Mouse (Mus musculus): Measurements from ENCODE around the gene Fam129a. TPM values are rescaled to one million over a fixed set of nuclear protein-coding genes. Genes with fewer than 3 reads are reported as not detected.
"Not testable (repeated sequence)": the region's sequence is repeated elsewhere in the genome, so short reads cannot be mapped to it uniquely, and the experiment has no call there.

Gene Fam129a
- total RNA-seq, 2 experiments from 2014 or later: 2.6 to 5.3 TPM

DNA sequence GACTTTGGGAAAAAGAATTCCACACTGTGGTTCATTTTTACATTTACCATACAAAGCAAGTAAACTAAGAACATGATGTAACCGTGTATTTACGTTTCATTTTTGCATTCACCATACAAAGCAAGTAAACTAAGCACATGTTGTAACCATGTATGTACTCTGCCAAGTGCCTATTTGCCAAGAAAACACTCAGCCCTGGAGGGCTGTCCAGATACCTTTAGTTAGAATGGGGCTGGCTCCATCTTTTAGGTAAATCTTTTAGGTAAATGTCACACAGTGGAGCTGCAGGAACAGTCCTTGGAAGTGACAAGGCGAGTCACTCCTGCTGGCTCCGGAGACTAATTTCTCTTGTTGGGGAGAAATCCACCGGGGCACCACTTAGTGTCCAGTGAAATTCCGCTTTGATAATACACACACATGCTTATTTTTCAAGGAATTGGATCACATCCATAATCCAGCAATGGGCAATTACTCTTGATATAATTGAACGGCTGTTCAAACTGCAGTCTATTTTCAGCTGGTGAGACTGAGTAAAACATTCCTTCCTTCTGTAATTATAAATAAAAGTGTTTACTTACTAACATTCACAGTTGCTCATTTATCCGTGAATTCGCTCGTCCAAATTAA, 150.5 kb downstream of the Fam129a start:
- no peak for DNase-seq

GRCm38 (mm10) chr1:151723771-151724170, 152.8 kb downstream of the Fam129a start:
- intact Hi-C loops (cut with DNase I): no loop called here
- DNase-seq: no peak

More for the DNA sequence above, 150.5 kb downstream of the Fam129a start:
- intact Hi-C loops (cut with DNase I): no loop called here

DNA sequence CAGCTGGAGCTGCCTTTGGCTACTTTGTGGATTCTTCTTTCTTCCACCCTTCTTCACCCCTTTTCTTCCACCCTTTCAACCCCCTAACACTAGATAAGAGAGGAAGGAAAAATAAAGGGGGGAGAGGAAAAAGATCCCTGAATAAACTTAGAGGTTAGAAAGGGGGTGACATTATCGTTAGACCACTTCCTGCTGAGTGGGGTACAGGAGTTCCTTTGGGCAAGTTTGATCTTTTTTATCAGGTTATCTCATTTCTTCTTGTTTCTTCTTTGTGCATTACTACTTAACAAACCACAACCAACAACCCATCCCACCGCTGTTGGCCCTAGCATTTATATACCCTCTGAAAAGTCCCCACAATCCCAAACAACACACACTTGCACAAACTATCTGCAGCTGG, 154.6 kb downstream of the Fam129a start:
- intact Hi-C loops (cut with DNase I): no loop called here

GRCm38 (mm10) chr1:151726358-151726757, 155.4 kb downstream of the Fam129a start:
- no peak for DNase-seq
- intact Hi-C loops (cut with DNase I): no loop called here

More for the DNA sequence above, 154.6 kb downstream of the Fam129a start:
- no peak for DNase-seq

DNA sequence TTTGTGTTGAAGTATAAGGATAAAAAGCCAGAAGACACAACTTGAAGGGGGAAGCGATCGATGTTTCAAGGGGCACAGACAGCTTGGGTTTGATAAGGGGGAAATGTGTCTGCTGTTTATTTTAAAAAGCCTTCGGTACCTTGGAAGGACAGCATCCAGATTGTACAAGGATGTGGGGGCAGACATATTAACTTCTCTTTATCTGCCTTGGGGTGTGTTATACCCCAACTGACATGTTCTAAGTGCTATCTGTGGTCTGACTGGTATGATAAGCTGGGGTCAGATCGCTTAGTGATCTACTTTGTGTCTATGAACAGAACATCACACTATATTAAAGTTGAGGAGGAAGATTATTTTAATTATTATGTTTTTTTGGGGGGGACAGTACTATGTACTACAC, 157.2 kb downstream of the Fam129a start:
- no peak for DNase-seq
- intact Hi-C loops (cut with DNase I): no loop called here

DNA sequence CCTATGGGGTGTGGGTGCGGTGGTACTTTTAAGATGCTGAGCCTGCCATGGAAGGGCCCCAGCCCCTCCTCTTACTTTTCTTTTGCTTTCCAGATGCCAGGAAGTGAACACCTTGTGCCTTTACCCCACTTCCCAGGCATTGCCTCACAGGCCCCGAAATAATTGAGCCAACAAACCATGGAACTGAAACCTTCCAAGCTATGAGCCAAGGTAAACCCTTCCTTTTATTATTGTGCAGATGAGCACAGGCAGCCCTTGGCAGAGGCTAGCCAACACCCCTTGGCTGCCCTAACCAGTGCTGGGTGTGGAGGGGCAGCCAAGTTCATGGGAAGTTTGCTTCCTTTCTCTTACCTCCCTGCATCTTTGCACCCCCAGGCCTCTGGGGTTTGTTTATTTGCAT, 166.2 kb downstream of the Fam129a start:
- DNase-seq: no peak
- intact Hi-C loops (cut with DNase I): no loop called here

DNA sequence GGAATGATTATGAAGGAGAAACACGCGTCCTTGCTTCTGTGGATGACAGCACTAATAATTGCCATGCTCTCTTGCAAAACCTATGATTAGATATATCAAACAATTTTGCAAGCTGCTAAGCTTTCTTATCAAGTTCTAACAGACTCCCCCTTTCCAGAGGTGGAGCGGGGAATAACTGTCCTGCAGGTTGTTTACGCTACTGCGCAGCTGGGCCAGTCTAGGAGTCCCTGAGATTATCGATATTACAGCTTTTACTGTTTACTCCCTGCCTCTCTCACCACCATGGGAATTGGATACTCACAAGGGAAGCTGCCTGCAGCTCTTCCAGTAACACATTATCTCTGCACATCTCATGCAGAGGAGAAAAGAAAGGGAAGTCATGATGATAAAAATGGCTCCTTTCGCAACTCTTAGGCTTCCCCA, 170.2 kb downstream of the Fam129a start:
- intact Hi-C loops (cut with DNase I): no loop called here
- DNase-seq: no peak

GRCm38 (mm10) chr1:151749894-151750293, 178.9 kb downstream of the Fam129a start:
- intact Hi-C loops (cut with DNase I); DNase-seq: not testable (repeated sequence)

GRCm38 (mm10) chr1:151752946-151753345, 182.0 kb downstream of the Fam129a start:
- no peak for DNase-seq
- intact Hi-C loops (cut with DNase I): no loop called here

DNA sequence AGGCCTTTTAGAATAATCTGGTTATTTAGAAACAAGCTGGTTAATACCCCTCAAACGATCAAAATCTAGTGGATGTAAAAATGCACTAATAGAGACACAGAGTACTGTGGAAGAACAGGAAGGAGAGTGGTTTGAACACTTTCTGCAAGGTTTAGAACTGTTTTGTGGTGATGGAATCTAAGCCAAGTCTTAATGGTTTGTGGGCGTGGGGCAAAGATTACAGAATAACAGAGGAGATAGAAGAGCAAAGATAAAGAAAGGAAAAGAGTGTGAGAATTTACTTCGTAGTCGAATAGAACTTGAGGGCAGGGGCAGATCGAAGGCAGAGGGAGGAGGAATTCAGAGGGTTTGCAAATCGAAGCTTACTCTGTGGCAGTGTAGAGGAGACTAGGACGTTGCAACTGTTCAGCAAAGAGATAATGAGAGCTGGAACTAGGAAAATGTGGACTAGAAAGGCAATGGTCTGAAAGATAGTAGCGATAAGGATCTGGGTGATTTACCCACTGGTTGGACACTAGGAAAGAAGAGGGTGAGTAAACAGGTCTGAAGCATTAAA, 182.5 kb downstream of the Fam129a start:
- intact Hi-C loops (cut with DNase I): no loop called here

DNA sequence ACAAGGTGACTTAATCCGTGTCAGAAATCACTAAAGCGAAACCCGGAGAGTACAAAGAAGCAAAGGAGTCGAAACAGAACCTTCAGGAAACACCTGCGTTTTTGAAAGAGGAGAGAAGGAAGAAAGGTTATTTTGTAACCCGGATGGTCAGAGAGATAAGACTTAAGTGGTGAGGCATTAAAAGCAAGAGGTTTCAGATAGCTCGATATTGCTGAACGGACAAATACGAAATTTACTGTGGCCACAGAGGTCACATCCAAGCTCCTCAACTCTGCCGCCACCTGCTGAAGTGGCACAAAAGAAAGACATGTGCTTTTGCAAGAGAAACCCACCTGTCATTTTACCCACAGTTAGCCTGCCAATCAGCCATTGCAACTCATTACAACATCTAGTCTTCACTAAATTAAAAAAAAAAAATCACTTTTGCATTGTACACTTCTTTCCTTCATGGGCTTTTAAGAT, 183.1 kb downstream of the Fam129a start:
- intact Hi-C loops (cut with DNase I): no loop called here
- no peak for DNase-seq

More for the DNA sequence above, 182.5 kb downstream of the Fam129a start:
- DNase-seq: no peak

DNA sequence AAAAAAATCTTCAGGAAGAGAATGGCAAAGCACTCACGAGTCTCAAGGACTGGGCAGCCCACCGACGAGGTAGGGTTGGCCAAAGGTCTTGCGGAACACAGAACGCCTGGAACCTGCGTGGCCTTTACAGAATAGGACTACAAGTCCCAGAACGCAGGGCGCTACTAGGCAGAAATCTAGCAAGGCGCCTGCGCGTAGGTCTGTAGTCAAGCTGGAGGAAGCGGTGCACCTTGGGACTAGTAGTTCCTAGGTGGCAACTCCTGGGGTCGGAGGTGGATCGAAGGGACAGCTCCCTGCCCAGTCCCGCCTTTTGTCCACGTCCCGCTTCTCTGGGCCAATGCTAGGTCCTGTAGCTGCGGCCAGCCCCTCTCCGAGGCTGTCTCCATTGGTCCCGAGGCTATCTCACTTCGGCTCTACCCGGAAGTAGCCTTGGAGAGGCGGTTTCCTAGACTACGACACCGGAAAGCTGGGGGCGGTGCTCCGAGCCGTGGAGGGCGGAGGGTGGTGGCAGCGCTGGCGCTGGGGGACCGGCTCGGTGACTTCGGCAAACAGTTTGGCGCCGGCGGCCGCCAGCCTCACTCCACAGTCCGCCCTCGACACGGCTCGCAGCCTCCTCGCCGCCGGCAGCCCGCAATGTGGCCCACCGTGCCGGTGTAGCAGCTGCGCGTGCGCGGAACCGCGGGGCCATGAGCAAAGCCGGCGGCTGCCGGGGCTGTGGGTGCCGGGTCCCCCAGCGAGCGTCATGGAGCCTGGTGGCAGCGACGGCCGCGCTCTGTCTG, 184.1 kb downstream of the Fam129a start, which contains the start of gene Edem3:
TSS of gene Edem3 (plus strand) at position 491 of the 779 bp plus-strand sequence.
- intact Hi-C loops (cut with DNase I): no loop called here
- peak; percentile 98 for DNase-seq

GRCm38 (mm10) chr1:151755660-151756424, 184.9 kb downstream of the Fam129a start:
- peak; percentile 59 for DNase-seq

GRCm38 (mm10) chr1:151756425-151756728, 185.4 kb downstream of the Fam129a start:
- intact Hi-C loops (cut with DNase I): no loop called here
- DNase-seq: no peak

More at GRCm38 (mm10) chr1:151755660-151756424, 184.9 kb downstream of the Fam129a start:
- intact Hi-C loops (cut with DNase I): no loop called here

- DNase-seq: no peak
- intact Hi-C loops (cut with DNase I): no loop called here
These were observed 187.3 kb downstream of the Fam129a start for GRCm38 (mm10) chr1:151758301-151758700.

DNA sequence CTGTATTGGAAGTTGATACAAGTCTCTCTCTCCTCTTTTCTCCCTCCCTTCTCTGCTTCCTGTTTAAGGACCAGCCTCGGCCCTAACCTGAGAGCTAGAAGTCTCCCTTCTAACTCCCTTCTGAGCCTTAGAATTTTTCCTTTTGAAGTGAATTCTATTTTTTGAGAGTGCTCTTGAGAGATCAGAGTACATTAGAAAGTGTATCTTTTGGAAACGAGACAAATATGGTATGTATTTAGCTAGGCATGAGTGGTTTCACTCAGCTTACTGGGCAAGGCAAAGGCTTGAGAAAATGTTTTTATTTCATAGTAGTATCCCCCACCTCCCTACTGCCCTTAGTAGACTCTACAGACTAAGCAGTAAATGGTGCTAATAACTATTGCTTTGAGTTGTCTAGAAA, 188.0 kb downstream of the Fam129a start:
- intact Hi-C loops (cut with DNase I): no loop called here
- DNase-seq: no peak

DNA sequence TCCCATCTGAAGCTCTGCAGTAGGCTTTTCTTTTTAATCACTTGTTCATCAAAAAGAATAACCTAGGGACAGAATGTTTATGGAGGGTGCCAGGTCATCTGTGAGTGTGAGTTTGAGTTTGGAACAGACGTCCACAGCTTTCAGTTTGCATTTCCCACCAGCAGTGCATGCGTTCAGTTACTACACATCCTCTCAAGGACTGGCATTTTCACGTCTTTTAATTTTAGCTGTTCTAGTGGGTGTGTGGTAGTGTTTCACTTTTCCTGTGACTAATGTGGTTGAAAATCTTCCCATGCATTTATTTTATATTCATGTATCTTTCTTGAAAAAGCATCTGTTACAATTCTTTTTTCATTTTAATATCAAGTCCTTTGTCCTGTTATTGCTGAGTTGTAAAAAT, 193.2 kb downstream of the Fam129a start:
- intact Hi-C loops (cut with DNase I): no loop called here
- no peak for DNase-seq

- DNase-seq: no peak
- intact Hi-C loops (cut with DNase I): no loop called here
These were observed 195.2 kb downstream of the Fam129a start for GRCm38 (mm10) chr1:151766166-151766565.

- intact Hi-C loops (cut with DNase I): no loop called here
These were observed 196.1 kb downstream of the Fam129a start for GRCm38 (mm10) chr1:151766976-151767654.

DNA sequence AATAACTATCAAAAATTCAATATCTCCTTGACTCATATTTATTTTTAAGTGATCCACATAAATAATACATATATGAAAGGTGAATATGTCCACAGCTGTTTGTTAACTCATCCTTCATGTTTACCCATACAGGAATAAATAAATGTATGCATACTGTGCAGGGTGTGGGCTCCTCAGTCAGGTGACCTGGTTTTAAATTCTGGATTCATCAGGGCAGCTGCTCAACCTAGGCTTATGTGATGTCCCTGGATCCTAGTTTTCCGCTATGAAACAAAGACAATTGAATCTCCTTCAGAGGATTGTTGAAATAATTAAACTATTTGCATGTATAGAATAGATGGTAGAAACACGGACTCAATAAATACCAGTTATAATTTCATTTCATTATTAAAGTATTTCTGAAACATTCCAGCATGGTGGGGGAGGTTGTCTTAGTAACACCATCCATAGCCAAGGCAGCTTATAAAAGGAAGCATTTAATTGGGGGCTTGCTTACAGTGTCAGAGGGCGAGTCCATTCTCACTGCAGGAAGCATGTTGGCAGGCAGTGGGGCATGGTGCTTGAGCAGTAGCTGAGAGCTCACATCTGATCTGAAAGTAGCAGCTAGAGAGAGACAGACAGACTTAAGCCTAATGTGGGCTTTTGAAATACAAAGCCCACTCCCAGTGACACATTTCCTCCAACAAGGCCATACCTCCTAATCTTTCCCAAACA, 198.4 kb downstream of the Fam129a start:
- peak; percentile 13 for DNase-seq
- intact Hi-C loops (cut with DNase I): no loop called here

More at GRCm38 (mm10) chr1:151766976-151767654, 196.1 kb downstream of the Fam129a start:
- DNase-seq: no peak
